Mouse (Mus musculus) hindbrain, embryonic 10.5 days (tissue): ENCODE measurements around the gene Nhlh1. TPM values are rescaled to one million over a fixed set of nuclear protein-coding genes. Genes with fewer than 3 reads are reported as not detected.

Experiments
- polyA plus RNA-seq: library from polyadenylated mRNA; unstranded; fragments of >200 nt; fragmentation: Nextera tagmentation; extraction: Ambion mirVana; gene quantifications from 2 replicates; pipeline ENCODE4 v1.2.1, GENCODE M21; 2016

Gene Nhlh1
- polyA plus RNA-seq, 1 experiment from 2014 or later = 16.3 TPM

Other genes with a start within 250 kb of the Nhlh1 start
- 0.50 and 0.56 TPM in 2 replicates for gene Cd84, start 217.9 kb downstream of the Nhlh1 start, polyA plus RNA-seq
- not detected in 2 replicates for gene Gm10521, start 161.9 kb downstream of the Nhlh1 start, polyA plus RNA-seq
- gene Slamf6, start 140.1 kb downstream of the Nhlh1 start, polyA plus RNA-seq = 0.06 TPM in 1 of 2 replicates, not detected in the other
- 46.0 and 72.6 TPM in 2 replicates for gene Vangl2, start 29.1 kb downstream of the Nhlh1 start, polyA plus RNA-seq
- 173 and 187 TPM in 2 replicates for gene Copa, start 25.0 kb upstream of the Nhlh1 start, polyA plus RNA-seq
- gene Ncstn, start 25.2 kb upstream of the Nhlh1 start, polyA plus RNA-seq = 112 and 127 TPM in 2 replicates
- gene Pex19, start 69.2 kb upstream of the Nhlh1 start, polyA plus RNA-seq = 183 and 210 TPM in 2 replicates
- gene Dcaf8, start 90.5 kb upstream of the Nhlh1 start, polyA plus RNA-seq = 120 and 125 TPM in 2 replicates
- 295 and 370 TPM in 2 replicates for gene Pea15a, start 149.2 kb upstream of the Nhlh1 start, polyA plus RNA-seq
- 1.3 and 2.0 TPM in 2 replicates for gene Casq1, start 162.3 kb upstream of the Nhlh1 start, polyA plus RNA-seq
- gene Atp1a4, start 200.8 kb upstream of the Nhlh1 start, polyA plus RNA-seq = not detected in 2 replicates
- 63.5 and 142 TPM in 2 replicates for gene Igsf8, start 204.1 kb upstream of the Nhlh1 start, polyA plus RNA-seq
- 2.1 and 2.3 TPM in 2 replicates for gene Atp1a2, start 240.5 kb upstream of the Nhlh1 start, polyA plus RNA-seq